ENCODE assay signal across 24 mouse cellular contexts in the genomic region with DNA sequence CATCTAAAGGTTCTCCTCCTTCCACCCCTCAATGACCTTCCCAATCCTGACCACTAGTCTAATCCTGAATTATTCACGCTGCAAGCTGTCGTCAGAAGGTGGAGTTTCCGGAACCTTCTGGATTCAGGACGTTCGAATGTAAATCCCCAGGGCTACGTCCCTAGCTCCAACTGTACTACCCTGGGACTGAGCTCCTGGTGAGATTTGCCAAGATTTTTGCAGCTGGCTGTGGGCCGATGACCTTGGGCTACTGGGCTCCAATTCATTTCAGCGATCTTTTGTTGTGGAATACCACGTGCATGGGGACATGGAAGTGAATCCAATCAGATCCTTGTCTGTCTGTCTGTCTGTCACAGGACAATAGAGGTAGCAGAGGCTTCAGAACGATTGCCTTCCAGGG. TPM values are rescaled to one million over a fixed set of nuclear protein-coding genes. Genes with fewer than 3 reads are reported as not detected.
DNase-seq lines count a peak whose midpoint lies in the region; ATAC-seq and TF ChIP-seq lines count a peak whose summit lies in the region.
"Had no signal": no experiment of that assay in that cellular context is flagged by ENCODE, and none has a peak within 500 bp of the region (broad histone marks: within the 10 kb centered on the region; RNA-seq: fewer than 3 reads in every experiment).

No protein-coding gene starts in this region.

- no peak overlapping the region for H3K27ac ChIP-seq in ES-Bruce4 (ENCODE audit: insufficient read depth, low read length)
- H3K27ac ChIP-seq: embryonic facial prominence, embryonic 13.5 days; forebrain, embryonic 13.5 days; gastrocnemius, adult 2 months; heart, embryonic 13.5 days; hindbrain, postnatal 0 days; limb, embryonic 15.5 days; macrophage; midbrain, embryonic 10.5 days; neural tube, embryonic 13.5 days had no signal

- TF ChIP-seq POLR2A in ES-Bruce4 (IDR thresholded peaks at IDR 0.05; ENCODE audit: insufficient read depth, low read length), result no peak

- 0 out of 2 replicates have a peak, but pooled peaks have one; percentile 43 for TF ChIP-seq EP300 in ES-Bruce4 (IDR thresholded peaks at IDR 0.05; ENCODE audit: insufficient read depth, low read depth, low read length)

- no peak overlapping the region for H3K4me3 ChIP-seq in ES-Bruce4 (ENCODE audit: low read depth, low read length)
- H3K4me3 ChIP-seq: embryonic facial prominence, embryonic 13.5 days; erythroblast, embryonic 14.5 days; forebrain, embryonic 13.5 days; gastrocnemius, adult 2 months; heart, embryonic 13.5 days; limb, embryonic 15.5 days; midbrain, embryonic 10.5 days; myocyte; neural tube, embryonic 13.5 days had no signal

- no peaks in the 10 kb centered on the region for H3K9me3 ChIP-seq in ES-Bruce4 (replicated peaks; ENCODE audit: control insufficient read depth, insufficient read depth, low read length, poor library complexity, severe bottlenecking)
- H3K9me3 ChIP-seq: embryonic facial prominence, embryonic 13.5 days; forebrain, embryonic 13.5 days; heart, embryonic 13.5 days; limb, embryonic 15.5 days; midbrain, embryonic 10.5 days; neural tube, embryonic 13.5 days had no signal

- TF ChIP-seq CTCF in ES-Bruce4 (IDR thresholded peaks at IDR 0.05; ENCODE audit: low read depth, low read length), result no peak

- DNase-seq in heart, adult 18-20 months, result peak; percentile 47 to 53
- DNase-seq in heart, adult 9 months (ENCODE audit: low spot score in 2 of 2), result no peak
- peak; percentile 4 for DNase-seq in MN1 (ENCODE audit: low spot score)
- peak; percentile 81 for DNase-seq in adrenal gland, postnatal 14 days
- no peak for DNase-seq in lung, postnatal 14 days
- DNase-seq: cerebellum, adult 18-20 months; cerebellum, postnatal 36 days; embryo, embryonic 11 days; gastrocnemius, adult 2 months; left cerebral cortex, postnatal 4 days had no signal

- no peak overlapping the region for H3K9ac ChIP-seq in ES-Bruce4 (ENCODE audit: low read depth, poor library complexity, severe bottlenecking)
- H3K9ac ChIP-seq: embryonic facial prominence, embryonic 13.5 days; forebrain, embryonic 13.5 days; heart, embryonic 13.5 days; limb, embryonic 15.5 days; neural tube, embryonic 13.5 days had no signal

- no peak for ATAC-seq in megakaryocyte-erythroid progenitor cell, adult 5-6 weeks (replicated peaks; ENCODE audit: low FRiP score, low TSS enrichment, poor library complexity, severe bottlenecking)
- ATAC-seq: forebrain, embryonic 13.5 days; hindbrain, postnatal 0 days; intestine, embryonic 16.5 days; midbrain, embryonic 16.5 days had no signal

- no peaks in the 10 kb centered on the region for H3K36me3 ChIP-seq in ES-Bruce4 (ENCODE audit: control insufficient read depth, insufficient read depth, low read length, poor library complexity, severe bottlenecking)
- H3K36me3 ChIP-seq: embryonic facial prominence, embryonic 13.5 days; heart, embryonic 13.5 days; limb, embryonic 15.5 days; midbrain, embryonic 10.5 days; neural tube, embryonic 13.5 days had no signal

- peaks cover 4% of the 10 kb centered on the region for H3K4me1 ChIP-seq in ES-Bruce4 (ENCODE audit: control insufficient read depth, insufficient read depth, low read length)

- no peaks in the 10 kb centered on the region for H3K27me3 ChIP-seq in ES-Bruce4 (ENCODE audit: control insufficient read depth, insufficient read depth, low read length, poor library complexity, severe bottlenecking)
- H3K27me3 ChIP-seq: forebrain, embryonic 13.5 days; neural tube, embryonic 13.5 days had no signal

RNA-seq across cellular contexts. Expression of gene Macf1, which starts 6.2 kb away (rescaled TPM):
- 100 to 1,000 TPM; 224 to 229 TPM for total RNA-seq in heart, adult 18-20 months (2021)
- 251 and 257 TPM in 2 replicates for polyA plus RNA-seq in ES-Bruce4 (2011; ENCODE audit: insufficient read depth, insufficient read length, low read depth, missing spikeins)
- total RNA-seq in adrenal gland, postnatal 14 days (2021), result 193 and 200 TPM in 2 replicates
- 101 and 139 TPM in 2 replicates for total RNA-seq in megakaryocyte-erythroid progenitor cell, adult 5-6 weeks (2014; fragmentation: Nextera tagmentation)
- total RNA-seq in megakaryocyte-erythroid progenitor cell, adult 5-6 weeks (2017), result 111 and 173 TPM in 2 replicates

RNA-seq across cellular contexts. Expression of gene Ndufs5, which starts 27.7 kb away (rescaled TPM):
- 100 to 1,000 TPM; 457 to 469 TPM for total RNA-seq in heart, adult 18-20 months (2021)
- polyA plus RNA-seq in ES-Bruce4 (2011; ENCODE audit: insufficient read depth, insufficient read length, low read depth, missing spikeins), result 130 and 166 TPM in 2 replicates
- total RNA-seq in adrenal gland, postnatal 14 days (2021), result 317 and 335 TPM in 2 replicates
- total RNA-seq in megakaryocyte-erythroid progenitor cell, adult 5-6 weeks (2014; fragmentation: Nextera tagmentation), result 163 and 168 TPM in 2 replicates
- 121 and 189 TPM in 2 replicates for total RNA-seq in megakaryocyte-erythroid progenitor cell, adult 5-6 weeks (2017)

RNA-seq across cellular contexts. Expression of gene Akirin1, which starts 59.8 kb away (rescaled TPM):
- total RNA-seq in heart, adult 18-20 months (2021), result 10 to 100 TPM; 24.1 to 25.3 TPM
- 37.6 and 39.4 TPM in 2 replicates for polyA plus RNA-seq in ES-Bruce4 (2011; ENCODE audit: insufficient read depth, insufficient read length, low read depth, missing spikeins)
- 60.3 and 66.4 TPM in 2 replicates for total RNA-seq in adrenal gland, postnatal 14 days (2021)
- total RNA-seq in megakaryocyte-erythroid progenitor cell, adult 5-6 weeks (2014; fragmentation: Nextera tagmentation), result 27.4 and 34.6 TPM in 2 replicates
- 16.7 and 20.1 TPM in 2 replicates for total RNA-seq in megakaryocyte-erythroid progenitor cell, adult 5-6 weeks (2017)

Comparison
In these comparisons a context has a peak if more than half of its experiments do, and no peak if none do; other contexts are left out.
1. DNase-seq: peak in heart, adult 18-20 months (2 of 2), MN1 (single experiment) and adrenal gland, postnatal 14 days (single experiment); none in heart, adult 9 months (0 of 2) and lung, postnatal 14 days (single experiment).